Mouse (Mus musculus) liver, embryonic 14.5 days (tissue): ENCODE data around the gene Slc7a1.
A peak's percentile ranks its signal among the peaks of the same experiment; 100 is the strongest.

Experiments
- CTCF ChIP-seq: IDR thresholded peaks from 2 replicates; pipeline ENCODE4 v1.5.1; 2016; ENCODE audit warnings: antibody characterized with exemption, low read depth, control low read depth
- EP300 ChIP-seq: IDR thresholded peaks from 2 replicates; pipeline ENCODE4 v1.6.1; 2016; ENCODE audit warnings: antibody characterized with exemption, low read depth

DNA sequence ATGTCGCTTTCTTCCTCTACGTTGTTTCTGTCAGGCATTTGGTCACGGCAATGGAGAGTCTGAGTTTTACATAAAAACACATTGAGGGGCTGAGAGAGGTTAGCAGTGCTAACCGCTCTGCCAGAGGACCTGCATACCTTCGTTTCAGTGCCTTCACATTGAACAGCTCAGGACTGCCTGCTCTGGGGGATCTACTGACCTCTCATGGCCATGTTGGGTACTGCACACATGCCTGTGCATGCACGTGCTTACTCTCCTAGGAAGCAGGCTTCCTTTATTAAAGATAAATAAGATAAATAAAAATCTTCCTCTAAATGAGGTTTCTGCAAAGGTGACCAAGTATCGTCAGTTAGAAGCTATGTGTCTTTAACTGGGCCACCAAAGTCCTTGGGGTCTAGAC is 106.4 kb downstream of the Slc7a1 start:
- TF ChIP-seq CTCF (peak; percentile 66), EP300 (no peak)
